Mouse (Mus musculus): ENCODE results near the gene Cfb.
"Not testable (repeated sequence)": the region's sequence is repeated elsewhere in the genome, so short reads cannot be mapped to it uniquely, and the experiment has no call there.

Cfb gene

DNA sequence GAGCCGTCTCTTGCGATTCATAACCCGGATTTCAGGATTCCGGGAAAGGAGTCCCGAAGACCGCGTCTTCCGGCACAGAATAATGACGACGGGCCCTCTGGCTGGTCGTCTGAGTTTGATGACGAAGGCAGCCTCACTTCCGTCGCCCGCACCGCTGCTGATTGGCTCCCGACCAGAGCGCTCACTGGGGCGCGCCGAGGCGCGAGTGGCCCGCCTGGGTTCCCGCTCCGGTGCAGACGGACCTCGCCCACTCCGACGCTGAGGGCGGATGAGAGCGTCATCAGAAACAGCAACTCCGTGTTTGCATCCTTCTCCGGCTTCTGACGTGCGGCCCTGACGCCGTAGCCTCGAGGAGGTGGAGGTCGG lies 25.5 kb downstream of the Cfb start, which contains the start of the genes Stk19 and Dxo:
Gene Stk19, minus strand, starts transcription at position 90 of the 366 bp plus-strand sequence.
Gene Dxo, plus strand, starts transcription at position 164 of the 366 bp plus-strand sequence.
- peak; percentile 99 for DNase-seq (ENCODE audit: low spot score in 2 of 2)

DNA sequence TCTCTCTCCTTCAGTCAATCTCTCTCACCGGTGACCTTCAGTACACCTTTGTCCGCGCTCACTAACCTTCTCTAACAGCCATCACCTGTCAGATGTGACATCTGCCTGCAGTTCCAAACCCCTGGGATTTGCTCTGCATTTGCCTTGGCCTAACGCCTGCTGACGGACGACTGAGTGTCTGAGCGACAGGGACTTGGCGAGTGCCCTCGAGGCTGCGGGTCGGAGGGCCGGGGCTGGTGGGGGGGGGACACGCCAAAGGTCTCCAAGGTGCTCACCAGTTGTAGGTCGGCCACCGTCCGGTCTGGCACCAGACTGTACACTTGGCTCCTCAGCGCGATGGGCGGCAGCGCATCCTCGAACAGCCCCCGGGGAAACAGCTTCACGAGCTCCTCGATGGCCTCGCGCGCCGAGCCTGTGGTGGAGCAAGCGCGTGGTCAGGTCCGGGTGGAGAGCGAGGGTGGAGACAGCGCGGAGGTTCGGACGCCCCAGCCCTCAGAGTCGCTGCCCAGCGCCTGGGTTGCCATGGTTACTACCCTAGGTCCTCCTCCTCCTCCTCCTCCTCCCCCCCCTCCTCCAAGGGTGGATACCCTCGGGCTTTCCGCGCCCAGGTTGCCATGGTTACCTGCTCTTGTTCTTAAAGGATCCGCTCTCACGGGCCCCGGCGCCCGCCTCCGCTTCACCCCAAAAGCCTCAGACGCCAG lies 26.0 kb downstream of the Cfb start:
- DNase-seq (ENCODE audit: low spot score in 2 of 2): no peak

DNA sequence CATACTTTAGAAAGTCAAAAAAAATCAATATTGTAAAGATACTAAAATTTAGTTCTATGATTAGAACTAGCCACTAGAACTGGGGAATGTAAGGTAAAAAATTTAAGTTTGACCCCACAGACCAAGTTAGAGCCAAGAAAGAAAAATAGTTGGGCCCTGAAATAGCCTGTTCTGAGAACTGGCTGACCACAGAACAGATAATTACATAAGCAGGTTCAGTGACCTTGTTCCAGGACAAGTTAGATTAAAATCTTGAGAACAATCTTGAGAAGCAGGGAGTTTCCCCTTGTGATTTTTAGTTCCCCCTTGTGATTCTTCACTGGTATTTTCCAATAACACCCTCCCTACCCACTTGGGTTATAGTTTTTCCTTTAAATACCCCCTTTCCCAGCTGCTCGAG lies 31.5 kb downstream of the Cfb start:
- not testable (repeated sequence) for DNase-seq (ENCODE audit: low spot score in 2 of 2)

DNA sequence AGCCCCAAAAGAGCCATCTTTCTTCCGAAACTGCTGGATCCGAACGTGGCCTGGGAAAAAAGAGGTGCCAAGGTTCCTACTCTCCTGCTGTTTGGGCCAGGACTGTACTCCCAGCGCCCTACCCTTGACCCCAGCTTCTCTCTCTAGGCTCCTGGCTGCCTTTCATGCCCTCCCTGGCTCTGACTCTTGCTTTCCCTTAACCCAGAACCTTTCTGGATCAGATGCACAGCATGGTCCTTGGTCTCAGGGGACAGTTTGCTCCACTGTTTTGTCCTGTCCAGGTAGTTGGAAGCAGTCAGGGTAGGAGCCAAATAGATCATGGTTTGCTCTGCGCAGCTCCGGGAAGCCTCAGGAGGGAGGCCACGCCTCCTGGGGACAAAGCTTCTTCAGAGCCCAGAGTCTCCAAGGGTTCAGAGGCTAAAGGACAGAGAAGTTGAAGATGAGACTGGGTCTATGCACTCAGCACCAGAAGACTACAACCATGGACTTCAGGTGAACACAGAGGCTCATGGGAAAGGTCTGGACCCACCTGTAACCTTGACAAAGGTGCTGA lies 47.4 kb downstream of the Cfb start:
- no peak for DNase-seq (ENCODE audit: low spot score in 2 of 2)

DNA sequence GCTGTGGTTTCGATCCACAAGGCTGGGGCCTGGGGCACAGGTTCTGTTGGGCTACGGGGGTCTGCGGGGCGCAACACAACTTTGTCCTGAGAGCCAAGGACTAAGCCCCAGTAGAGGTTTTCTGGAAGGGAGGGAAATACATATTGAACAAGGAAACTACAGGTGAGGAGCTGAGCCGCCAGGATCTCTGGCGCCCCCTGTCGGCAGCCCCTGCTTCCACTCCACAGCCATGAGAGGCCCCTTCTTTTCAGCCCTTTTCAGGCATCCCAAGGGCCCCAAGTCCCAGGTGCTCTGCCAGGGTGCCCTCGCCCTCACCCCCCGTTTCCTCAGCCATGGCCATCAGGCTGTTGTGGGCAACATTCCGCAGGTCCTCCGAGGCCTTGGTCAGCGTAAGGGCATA lies 48.6 kb downstream of the Cfb start:
- DNase-seq (ENCODE audit: low spot score in 2 of 2): peak; percentile 28 to 30

DNA sequence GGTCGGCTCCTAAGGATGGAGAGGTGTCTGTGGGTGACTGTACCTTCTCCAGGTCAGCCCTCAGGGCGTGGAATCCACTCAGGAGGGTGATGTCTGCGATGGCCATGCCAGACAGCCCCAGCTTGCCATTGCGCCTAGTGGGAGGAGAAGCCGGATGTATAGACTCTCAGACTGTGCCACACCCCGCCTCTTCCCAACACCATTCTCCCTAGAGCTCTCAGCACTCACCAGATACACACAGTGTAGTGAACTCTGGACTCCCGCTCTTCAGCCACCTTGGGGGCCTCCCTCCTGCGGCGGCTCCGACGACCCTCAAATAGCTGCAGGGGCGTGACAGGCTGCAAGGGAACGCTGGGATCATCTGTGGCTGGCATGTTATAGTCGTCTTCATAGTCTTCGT lies 51.0 kb downstream of the Cfb start:
- no peak for DNase-seq (ENCODE audit: low spot score in 2 of 2)

DNA sequence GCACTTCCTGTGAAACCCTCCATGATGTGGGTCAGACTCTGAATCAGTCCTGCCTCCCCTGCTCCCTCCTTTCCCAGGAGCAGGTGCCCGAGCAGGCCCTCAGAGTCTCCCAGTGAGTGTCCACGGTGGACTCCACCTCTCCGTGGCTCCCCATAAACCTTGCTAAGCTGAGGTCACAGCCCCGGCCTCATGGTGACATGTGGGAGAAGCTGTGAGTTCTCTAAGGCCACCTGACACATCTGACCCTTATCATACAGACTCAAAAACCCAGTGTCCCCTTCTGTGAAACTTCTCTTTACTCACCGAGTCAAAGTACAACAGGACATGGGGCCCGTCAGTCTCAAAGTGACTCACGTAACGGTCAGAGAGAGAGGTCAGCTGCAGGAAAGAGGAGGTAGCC lies 51.5 kb downstream of the Cfb start:
- not testable (repeated sequence) for DNase-seq (ENCODE audit: low spot score in 2 of 2)

DNA sequence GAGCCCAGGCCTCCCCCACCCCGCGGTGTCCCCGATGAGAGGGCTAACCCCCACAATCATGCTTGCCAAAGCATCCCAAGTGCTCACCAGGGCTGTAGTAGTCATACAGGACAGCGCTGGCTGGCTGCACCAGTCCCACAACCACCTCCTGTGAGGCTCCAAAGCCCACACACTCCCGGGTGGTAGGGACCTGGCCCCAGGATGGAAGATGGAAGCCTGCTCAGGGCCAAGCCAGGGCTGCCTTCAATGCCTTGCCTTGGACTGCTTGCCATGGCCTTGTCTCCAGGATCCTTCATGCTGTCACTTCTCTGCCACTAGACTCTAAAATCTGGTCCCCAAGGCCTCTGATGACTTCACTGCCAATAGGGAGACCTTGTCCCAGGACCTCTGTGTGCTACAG lies 51.9 kb downstream of the Cfb start:
- not testable (repeated sequence) for DNase-seq (ENCODE audit: low spot score in 2 of 2)

DNA sequence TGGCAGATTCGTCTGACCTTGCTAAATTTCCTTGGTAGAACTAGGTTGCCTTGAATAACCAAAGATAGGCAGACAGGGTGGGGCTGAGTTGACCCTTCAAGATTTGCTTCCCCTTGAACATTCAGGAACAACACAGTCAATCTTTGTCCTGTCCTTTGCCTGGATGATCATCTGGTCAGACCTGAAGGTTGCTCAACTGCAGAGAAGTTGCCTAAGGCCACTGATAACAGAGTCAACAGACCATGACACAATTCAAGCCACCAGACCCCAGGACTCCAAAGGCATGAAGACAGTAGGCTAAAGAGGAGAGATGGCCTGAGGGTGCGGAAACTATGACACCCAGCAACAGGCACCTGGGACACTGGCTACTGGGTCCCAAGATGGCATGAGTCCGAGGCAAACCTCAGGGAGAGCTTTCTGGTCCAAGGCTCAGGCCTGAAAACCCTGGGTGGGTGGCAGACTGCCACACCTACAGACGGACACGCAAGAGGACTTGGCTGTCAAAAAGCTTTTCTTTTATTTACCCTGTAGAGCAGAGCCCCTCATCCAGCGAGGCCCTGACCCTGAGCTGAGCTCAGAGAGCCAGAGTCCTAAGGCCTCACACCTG lies 53.6 kb downstream of the Cfb start:
- no peak for DNase-seq (ENCODE audit: low spot score in 2 of 2)

DNA sequence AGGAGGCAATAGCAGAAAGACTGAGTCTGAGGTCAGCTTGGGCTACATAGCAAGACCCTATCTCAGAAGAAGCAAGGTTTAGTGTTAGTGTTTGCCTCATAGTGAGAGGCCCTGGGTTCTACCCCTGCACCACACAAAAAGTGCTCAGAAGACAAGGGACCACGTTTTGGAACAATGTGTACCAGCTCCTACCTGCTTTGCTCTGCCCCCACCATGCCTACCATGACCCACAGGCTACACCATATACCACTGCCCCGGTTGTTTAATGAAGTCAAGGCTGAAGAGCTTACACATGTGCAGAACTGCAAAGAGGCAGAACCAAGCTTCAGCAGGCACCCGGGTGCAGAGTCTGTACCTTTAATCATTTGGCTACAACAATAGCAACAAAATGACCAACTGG lies 55.1 kb downstream of the Cfb start:
- no peak for DNase-seq (ENCODE audit: low spot score in 2 of 2)
